Mouse (Mus musculus) layer of hippocampus, adult 2 months (tissue): ENCODE measurements around the gene Slc22a13. TPM values are rescaled to one million over a fixed set of nuclear protein-coding genes. Genes with fewer than 3 reads are reported as not detected.

Source experiments
- DNase-seq, 2 experiments: peaks; one replicate each; pipeline ENCODE4 v3.0.0; 2022; ENCODE audit warnings: low spot score in 2 of 2
- H3K27ac ChIP-seq: fragments of 200-600 bp; 2 replicates; pipeline ENCODE4 v1.8.1; 2022
- H3K4me3 ChIP-seq: fragments of 200-600 bp; 2 replicates; pipeline ENCODE4 v1.8.1; 2022; ENCODE audit warnings: mild to moderate bottlenecking
- CTCF ChIP-seq: fragments of 200-600 bp; conservative IDR thresholded peaks from 2 replicates; pipeline ENCODE4 v1.8.1; 2022; ENCODE audit warnings: antibody characterized with exemption, mild to moderate bottlenecking, moderate library complexity
- total RNA-seq, 2 experiments: library from RNA; stranded (reverse); gene quantifications; 2 replicates each; pipeline ENCODE4 v1.2.3; 2021

Gene Slc22a13
- total RNA-seq, 2 experiments from 2014 or later = not detected

GRCm38 (mm10) chr9:119167608-119168007 is 41.3 kb downstream of the Slc22a13 start:
- no peak for DNase-seq
- Histone ChIP-seq H3K27ac (no peak overlapping the region), H3K4me3 (no peak overlapping the region)
- no peak for TF ChIP-seq CTCF

DNA sequence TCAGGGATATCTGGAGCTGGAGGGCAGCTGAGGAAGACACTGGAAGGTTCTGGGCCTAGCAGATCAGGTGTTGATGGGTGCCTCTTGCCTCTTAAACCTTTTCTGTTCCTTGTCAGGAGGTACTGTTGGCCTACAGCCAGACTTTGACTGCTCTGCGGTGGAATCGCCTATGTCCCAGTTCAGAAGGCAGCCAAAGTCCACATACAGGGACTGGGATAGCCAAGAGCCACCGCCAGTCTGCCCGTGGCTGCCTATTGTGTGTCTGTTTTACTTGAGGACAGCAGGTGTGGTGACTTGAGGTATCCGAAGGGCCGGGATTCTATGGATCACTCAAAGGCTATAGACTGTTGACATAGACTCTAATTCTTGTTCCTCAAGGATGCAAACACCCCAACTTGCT is 43.4 kb downstream of the Slc22a13 start:
- TF ChIP-seq CTCF = no peak
- no peak for DNase-seq
- H3K27ac ChIP-seq = no peak overlapping the region
- H3K4me3 ChIP-seq = no peak overlapping the region

GRCm38 (mm10) chr9:119164743-119165142 is 44.2 kb downstream of the Slc22a13 start:
- TF ChIP-seq CTCF = no peak
- no peak overlapping the region for H3K4me3 ChIP-seq
- H3K27ac ChIP-seq = no peak overlapping the region
- no peak for DNase-seq

DNA sequence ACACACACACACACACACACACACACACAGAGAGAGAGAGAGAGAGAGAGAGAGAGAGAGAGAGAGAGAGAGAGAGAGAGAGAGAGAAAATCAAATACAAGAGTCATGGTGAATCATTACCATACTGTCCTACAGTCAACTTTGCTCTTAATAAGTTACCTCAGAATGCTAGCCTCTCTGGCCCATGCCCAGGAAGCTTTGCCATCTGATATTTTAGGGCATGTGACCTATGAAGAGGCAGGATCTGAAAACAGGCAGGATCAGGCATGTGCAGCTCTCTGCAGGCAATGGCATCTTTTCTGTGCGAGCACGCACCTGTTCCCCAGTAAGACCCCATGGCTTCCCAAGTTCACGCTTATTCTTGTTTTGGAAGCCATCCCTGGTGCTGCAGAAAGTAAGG is 48.2 kb downstream of the Slc22a13 start:
- Histone ChIP-seq H3K27ac (no peak overlapping the region), H3K4me3 (no peak overlapping the region)
- no peak for TF ChIP-seq CTCF
- DNase-seq = no peak

DNA sequence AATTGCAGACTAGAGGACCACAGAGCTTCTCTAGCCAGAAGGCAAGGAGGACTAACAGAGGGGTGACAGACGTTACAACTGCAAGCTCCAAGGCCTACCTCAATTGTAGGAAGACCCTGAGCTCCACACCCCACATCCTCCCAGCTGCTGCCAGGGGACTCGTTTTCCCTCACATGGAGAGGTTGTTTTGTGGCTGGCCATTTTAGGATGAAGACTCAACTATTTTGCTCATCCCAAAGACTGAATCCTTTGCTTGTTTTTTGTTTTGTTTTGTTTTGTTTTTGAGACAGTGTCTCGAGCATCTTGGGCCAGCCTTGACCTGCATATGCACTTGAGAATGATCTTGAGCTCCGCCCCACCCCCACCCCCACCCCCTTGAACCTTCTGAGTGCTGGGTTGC is 50.0 kb downstream of the Slc22a13 start, which contains the start of gene Gm47289:
TSS of gene Gm47289 (plus strand) at position 301 of the 400 bp plus-strand sequence.
- no peak within 1 kb of the TSS for H3K4me3 ChIP-seq
- no peak for TF ChIP-seq CTCF
- no peak within 1 kb of the TSS for H3K27ac ChIP-seq
- DNase-seq = no peak

DNA sequence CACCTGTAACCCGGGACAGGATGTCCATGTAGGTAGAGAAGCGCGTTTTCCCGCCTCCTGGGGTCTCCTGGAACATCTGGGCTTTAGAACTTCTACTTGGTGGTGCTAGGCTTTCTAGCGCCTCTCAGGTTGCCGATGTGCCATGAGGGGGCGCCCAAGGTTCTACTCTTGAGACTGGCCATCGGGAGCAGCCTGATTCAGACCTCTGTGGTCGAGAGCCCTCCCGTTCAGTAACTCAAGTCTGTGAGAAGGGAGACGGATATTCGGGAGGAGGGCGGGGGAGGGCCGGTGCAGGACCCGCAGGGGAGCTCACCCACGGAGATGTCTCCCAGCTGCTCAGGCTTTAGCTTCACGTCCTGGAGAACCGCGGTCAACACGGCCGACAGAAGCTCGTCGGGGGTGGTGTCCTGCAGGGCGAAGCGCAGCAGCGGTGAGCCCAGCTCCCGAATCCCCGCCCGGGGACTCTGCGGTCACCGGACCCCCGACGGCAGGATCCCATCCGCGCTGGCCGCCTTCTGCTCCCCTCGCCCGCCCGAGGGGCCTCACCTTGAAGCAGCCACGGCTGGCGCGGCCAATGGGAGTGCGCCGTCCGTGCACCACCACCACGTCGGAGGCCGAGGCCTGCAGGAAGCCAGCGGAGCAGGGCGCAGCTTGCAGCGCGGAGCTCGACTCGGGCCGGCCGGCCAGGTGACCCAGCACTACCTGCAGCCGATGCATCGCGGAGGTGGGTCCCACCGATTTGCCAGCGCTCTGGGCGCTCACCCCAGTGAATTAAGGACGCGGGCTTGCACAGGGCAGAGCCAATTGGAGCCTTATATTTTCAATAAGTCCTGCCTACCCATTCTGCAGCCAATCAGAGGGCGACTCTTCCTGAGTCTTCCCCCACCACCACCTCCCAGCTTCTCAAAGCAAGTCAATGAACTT is 52.4 kb downstream of the Slc22a13 start, which contains the start of gene Acaa1b:
TSS of gene Acaa1b (minus strand) at position 816 of the 924 bp plus-strand sequence.
- TF ChIP-seq CTCF = peak; percentile 79
- peak; percentile 39 to 66 for DNase-seq
- Histone ChIP-seq H3K27ac (no peak within 1 kb of the TSS), H3K4me3 (peak within 1 kb of the TSS; percentile 49)

DNA sequence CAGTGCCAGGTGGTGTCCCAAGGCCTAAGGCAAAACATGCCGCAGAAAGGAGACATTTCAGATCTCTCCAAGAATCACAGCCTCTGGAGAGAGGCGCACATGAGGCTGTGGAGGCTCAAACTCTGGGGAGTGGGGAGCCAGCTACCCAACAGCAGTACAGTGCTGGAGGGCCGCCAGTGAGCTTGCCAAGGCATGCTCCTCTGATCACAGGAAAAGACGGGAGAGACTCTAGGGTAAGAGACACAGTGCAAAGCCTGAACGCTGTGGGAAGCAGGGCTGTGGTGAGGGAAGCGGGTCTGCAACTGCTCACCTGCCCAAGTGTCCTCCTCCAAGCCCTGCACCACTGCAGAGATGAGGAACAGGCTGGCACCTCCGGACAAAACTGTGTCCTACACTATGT is 53.1 kb downstream of the Slc22a13 start:
- no peak for DNase-seq
- no peak overlapping the region for H3K27ac ChIP-seq
- TF ChIP-seq CTCF = no peak
- no peak overlapping the region for H3K4me3 ChIP-seq

DNA sequence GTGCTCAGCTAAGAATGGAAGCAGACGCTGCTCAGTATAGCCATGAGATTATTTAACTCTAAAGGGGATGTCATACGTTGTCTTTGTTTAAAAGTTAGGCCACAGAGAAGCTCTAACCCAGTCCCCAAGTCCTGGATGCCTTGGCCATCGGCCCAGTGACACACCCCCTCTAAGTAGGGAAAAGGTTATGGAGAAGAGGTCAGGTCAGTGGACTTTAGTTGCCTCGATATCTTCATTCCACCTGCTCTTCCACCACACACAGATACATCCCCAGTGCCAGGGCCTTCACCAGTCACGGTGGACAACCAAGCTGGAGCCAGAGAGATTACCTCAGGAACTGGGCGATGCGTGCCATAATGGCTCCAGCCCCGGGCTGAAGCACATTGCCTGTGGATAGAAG is 53.5 kb downstream of the Slc22a13 start:
- no peak for TF ChIP-seq CTCF
- no peak overlapping the region for H3K4me3 ChIP-seq
- H3K27ac ChIP-seq = no peak overlapping the region
- DNase-seq = no peak

DNA sequence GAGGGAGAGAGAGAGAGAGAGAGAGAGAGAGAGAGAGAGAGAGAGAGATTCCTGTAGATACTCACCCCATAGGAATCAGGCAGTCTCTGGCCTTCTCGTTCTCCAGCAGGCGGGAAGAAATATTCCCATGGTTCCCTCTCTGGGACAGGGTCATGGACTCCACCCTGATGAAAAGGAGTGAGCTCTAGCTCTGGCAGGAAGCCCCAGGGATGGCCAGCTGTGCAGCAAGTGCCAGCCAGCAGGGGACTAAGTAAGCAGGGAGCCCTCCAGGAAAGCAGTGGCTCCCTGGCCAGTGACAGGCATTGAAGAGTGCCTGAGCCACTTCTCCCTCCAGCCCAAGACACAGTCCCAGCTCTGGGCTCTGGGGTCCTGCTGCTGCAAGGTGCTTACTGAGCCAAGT is 57.1 kb downstream of the Slc22a13 start:
- no peak overlapping the region for H3K4me3 ChIP-seq
- no peak for DNase-seq
- TF ChIP-seq CTCF = no peak
- no peak overlapping the region for H3K27ac ChIP-seq

GRCm38 (mm10) chr9:119149601-119150000 is 59.3 kb downstream of the Slc22a13 start:
- TF ChIP-seq CTCF = no peak
- Histone ChIP-seq H3K4me3 (no peak overlapping the region), H3K27ac (no peak overlapping the region)
- no peak for DNase-seq

DNA sequence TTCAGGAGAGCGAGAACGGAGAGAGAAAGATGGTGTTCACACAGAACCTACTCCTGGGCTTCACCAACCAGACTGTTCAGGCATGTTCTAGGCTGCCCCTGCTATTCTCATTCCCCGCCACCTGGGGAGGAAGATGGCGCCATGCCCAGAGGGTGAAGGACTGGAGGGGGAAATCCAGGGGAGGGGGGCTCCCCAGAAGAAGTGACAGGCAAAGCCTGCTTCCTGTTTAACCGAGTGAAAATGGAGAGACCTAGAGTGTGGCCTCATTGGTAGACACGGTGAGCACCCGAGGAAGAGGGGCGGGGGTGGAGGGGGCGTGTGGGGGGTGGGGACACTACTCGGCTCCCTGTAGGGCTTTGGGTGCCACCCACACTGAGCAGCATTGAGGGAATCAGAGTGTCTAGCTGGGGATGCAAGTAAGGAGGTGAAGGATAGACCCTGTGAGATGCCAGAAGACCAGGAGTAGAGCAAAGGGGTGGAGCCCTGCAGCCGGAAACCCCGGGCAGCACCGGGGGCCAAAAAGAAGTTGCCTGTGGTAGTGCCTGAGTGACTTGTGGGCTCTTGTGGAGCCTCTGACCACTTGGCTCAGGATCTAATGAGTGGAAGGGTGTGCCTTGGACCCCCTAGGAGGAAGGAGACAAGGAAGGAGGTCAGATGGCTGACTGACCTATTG is 62.7 kb downstream of the Slc22a13 start:
- Histone ChIP-seq H3K27ac (no peak overlapping the region), H3K4me3 (no peak overlapping the region)
- DNase-seq = no peak
- TF ChIP-seq CTCF = no peak

- DNase-seq = no peak
- H3K4me3 ChIP-seq = no peak overlapping the region
- no peak overlapping the region for H3K27ac ChIP-seq
- no peak for TF ChIP-seq CTCF
Observed at GRCm38 (mm10) chr9:119145638-119146037, 63.3 kb downstream of the Slc22a13 start.

DNA sequence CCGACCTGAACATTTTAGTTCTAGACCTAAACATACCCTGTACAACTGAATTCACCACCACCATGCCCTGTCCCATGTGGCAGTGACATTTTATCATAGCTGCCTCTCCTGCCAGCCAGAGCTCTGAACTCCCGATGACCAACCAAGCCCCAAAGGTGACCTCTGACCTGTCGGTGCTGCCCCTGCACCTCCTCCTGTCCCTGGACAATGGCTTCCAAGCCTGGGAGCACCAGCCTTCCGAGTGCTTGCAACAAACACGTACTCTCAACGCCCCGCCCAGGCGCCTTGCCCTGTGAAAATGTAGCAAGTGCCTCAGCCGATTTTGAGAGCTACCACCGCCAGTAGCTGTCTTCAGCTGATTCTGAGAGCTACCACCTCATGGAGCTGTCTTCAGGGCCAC is 63.8 kb downstream of the Slc22a13 start:
- TF ChIP-seq CTCF = no peak
- no peak overlapping the region for H3K27ac ChIP-seq
- no peak overlapping the region for H3K4me3 ChIP-seq
- no peak for DNase-seq
